Mouse (Mus musculus): ENCODE results near the gene Klc1. TPM values are rescaled to one million over a fixed set of nuclear protein-coding genes. Genes with fewer than 3 reads are reported as not detected.
"Not testable (repeated sequence)": the region's sequence is repeated elsewhere in the genome, so short reads cannot be mapped to it uniquely, and the experiment has no call there.

Gene Klc1
- total RNA-seq (2022): 100 to 1,000 TPM; 689 to 762 (median 731) TPM

- DNase-seq (ENCODE audit: low spot score in 2 of 2): peak; percentile 65 to 75
Observed at GRCm38 (mm10) chr12:111758381-111759175, at the start of gene Klc1. Gene Klc1 (plus strand): TSS chr12:111758849.

DNA sequence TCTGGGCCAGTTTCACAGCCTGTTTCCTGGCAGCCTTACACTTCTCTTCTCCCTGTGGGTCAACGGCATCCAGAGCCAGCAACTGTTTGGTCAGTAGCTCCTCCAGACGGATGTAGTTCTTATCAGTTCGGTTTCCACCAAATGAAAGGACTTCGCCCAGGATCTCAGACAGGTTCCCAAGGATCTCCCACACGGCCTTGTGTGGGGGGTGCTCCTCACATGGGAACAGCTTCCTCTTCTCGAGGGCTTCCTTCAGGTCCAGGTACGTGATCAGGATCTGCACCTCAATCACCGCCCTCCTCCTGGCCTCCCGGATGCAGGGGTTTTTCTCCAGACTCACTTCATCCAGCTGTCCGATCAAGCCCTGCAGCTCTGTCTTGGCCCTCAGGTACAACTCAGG, 48.6 kb upstream of the Klc1 start:
- no peak for DNase-seq (ENCODE audit: low spot score in 2 of 2)

- no peak for DNase-seq (ENCODE audit: low spot score in 2 of 2)
Observed at GRCm38 (mm10) chr12:111712476-111712875, 46.2 kb upstream of the Klc1 start.

DNA sequence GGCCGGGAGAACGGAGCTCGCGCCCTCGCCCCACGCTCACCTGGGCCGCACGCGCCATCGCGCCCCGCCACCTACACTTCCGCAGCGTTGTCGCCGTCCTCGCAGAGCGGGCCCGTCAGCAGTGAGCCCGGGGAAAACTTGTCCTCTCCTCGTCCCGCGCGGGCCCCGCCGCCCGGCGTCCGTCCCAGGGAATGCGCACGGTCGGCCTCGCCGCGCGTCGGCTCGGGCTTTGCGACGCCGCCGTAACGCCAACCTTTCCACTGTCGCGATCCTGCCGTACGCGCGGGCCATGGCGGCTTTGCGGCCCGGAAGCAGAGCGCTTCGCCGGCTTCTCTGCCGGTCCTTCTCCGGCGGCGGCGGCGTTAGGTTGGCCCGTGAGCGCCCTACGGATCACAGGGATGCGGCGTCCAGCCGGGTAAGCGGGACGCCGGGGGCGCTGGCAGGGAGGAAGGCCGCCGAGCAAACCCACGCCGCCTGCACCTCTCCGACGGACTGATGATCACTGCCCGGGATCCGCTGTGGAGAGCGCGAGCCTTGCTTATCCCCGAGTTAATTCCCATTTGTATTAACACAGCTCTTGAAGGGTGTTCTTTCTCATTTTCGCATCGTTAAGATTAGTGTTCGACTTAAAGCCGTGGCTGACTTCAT, 45.5 kb upstream of the Klc1 start, which contains the start of the genes Bag5 and Apopt1:
Gene Bag5, minus strand, starts transcription at position 254 of the 648 bp plus-strand sequence.
Gene Apopt1, plus strand, starts transcription at position 258 of the 648 bp plus-strand sequence.
- DNase-seq (ENCODE audit: low spot score in 2 of 2): peak; percentile 80 to 85

DNA sequence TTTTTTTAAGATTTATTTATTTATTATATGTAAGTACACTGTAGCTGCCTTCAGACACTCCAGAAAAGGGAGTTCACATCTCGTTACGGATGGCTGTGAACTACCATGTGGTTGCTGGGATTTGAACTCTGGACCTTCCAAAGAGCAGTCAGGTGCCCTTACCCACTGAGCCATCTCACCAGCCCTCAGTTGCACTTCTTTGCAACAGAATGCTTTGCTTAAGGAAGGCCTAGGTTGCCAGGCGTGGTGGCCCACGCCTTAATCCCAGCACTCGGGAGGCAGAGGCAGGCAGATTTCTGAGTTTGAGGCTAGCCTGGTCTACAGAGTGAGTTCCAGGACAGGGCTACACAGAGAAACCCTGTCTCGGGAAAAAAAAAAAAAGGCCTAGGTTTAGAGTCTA, 44.8 kb upstream of the Klc1 start:
- DNase-seq (ENCODE audit: low spot score in 2 of 2): not testable (repeated sequence)

DNA sequence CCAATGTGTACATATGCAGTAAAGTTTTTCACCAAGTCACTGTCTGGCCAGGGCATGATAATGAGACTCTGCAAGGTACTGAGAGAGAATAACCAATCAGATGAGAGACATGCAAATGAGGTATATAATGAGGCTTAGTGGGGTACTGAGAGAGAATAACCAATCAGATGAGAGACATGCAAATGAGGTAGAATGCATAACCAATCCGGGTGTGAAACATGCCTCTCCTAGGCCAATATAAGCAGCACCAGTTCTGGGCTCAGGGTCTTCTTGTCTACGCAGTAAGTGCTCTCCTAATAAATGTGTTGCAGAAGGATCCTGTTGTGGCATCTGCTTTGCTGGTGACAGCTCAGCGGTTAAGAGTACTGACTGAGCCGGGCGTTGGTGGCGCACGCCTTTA, 42.1 kb upstream of the Klc1 start:
- no peak for DNase-seq (ENCODE audit: low spot score in 2 of 2)

DNA sequence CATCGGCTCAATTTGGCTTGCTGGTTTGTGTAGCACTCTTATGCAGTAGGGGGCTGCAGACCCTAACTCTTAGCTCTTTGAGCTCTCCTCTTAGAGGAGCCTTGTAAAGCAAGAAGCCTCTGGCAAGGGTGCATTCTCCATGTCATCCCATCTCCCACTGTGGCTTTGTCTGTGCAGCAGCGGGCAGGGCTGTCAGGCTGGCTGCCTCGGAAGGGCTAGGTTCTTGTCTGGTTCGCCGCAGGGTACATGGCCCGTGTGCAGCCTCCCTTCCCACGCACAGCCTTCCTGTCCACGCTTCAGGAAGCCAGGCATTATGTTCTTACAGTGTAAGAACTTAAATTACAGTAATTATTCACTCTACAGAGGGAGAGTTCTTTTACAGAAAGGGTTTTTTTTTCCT, 40.0 kb upstream of the Klc1 start:
- no peak for DNase-seq (ENCODE audit: low spot score in 2 of 2)

- no peak for DNase-seq (ENCODE audit: low spot score in 2 of 2)
Observed at GRCm38 (mm10) chr12:111720222-111720621, 38.4 kb upstream of the Klc1 start.

DNA sequence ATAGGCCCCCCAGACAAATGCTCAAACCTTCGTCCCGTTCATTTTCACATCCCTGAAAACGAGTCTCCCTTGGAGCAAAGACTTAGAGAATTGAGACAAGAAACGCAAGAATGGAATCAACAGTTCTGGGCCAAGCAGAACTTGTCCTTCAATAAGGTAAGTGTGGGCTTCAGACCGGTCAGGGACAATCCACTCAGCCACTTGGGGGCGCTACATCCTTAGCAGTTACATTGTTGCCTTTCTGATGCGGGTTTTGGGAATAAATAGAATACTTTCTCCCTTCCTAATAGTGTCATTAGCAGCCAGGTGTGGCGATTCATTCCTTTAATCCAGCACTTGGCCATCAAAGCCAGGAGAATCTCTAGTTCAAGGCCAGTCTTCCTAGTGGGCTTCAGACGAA, 36.0 kb upstream of the Klc1 start:
- no peak for DNase-seq (ENCODE audit: low spot score in 2 of 2)

GRCm38 (mm10) chr12:111724638-111725337, 33.9 kb upstream of the Klc1 start:
- DNase-seq (ENCODE audit: low spot score in 2 of 2): no peak

DNA sequence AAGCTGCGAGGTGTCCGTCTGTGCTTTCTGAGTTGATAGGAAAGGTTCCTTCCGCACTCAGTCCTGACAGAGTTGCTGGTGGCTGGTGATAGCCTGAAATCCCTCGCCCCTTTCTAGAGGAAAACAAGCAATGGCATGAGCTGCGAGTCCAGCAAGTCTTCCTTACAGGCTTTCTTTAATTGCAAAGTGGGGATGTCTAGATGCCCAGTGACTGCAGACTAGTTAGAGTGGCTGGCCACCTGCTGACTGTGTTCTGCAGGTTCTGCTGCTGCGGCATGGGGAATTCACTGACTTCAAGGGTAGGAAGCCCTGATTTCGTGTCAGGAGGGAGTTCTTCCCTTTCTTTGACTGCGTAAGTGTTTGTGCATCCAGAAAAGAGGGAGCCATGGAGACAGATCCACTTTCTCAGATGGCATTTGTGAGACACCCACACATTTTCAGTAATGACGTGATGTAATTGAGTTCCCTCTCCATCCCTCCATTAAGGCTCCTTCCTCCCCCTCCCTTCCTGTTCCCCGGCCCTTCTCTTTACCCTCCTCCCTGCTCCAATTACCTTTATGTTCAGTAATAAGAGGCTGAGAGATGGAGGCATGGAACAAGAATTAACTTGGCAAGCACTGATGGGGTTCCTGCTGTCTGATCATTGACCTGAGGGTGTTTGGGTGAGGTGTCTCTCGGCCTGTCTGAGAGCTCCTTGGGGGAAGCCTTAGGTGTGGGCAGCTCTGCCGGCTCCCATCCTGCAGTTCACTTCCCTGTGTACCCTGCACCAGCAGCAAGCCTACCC, 33.1 kb upstream of the Klc1 start:
- peak in 1 of 2 experiments; percentile 65 for DNase-seq (ENCODE audit: low spot score in 2 of 2)

DNA sequence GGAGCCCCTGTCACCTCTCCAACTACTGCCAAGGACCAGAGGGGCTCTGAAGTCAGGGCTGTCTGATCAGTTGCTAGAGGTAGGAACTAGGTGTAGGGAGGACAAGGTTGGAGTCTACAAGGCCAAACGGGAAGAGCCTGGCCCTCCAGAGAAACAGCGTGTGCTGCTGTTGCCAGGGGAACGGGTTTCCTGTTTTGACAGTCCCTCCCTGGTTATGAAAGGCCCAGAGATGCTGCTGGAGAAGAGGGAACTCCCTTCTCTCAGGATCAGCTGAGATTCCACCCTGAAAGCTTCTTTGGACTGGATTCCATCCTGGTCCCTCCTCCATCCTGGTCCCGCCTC, 32.6 kb upstream of the Klc1 start:
- DNase-seq (ENCODE audit: low spot score in 2 of 2): peak in 1 of 2 experiments; percentile 63

- no peak for DNase-seq (ENCODE audit: low spot score in 2 of 2)
Observed at GRCm38 (mm10) chr12:111727956-111728355, 30.7 kb upstream of the Klc1 start.

- peak; percentile 69 to 85 for DNase-seq (ENCODE audit: low spot score in 2 of 2)
Observed at GRCm38 (mm10) chr12:111731822-111732807, 26.5 kb upstream of the Klc1 start.

- DNase-seq (ENCODE audit: low spot score in 2 of 2): no peak
Observed at GRCm38 (mm10) chr12:111732921-111733320, 25.7 kb upstream of the Klc1 start.

- no peak for DNase-seq (ENCODE audit: low spot score in 2 of 2)
Observed at GRCm38 (mm10) chr12:111734912-111735311, 23.7 kb upstream of the Klc1 start.

DNA sequence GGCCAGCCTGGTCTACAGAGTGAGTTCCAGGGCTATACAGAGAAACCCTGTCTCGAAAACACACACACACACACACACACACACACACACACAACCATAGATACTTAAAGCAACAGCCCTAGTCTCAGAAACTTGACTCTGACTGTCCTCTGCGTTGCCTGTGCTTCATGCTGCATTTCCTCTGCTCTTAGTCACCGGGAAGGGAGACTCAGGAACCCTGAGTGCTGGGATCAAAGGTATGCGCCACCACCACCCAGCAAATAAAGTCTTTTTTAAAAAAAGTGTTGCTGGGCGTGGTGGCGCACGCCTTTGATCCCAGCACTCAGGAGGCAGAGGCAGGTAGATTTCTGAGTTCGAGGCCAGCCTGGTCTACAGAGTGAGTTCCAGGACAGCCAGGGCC, 22.0 kb upstream of the Klc1 start:
- not testable (repeated sequence) for DNase-seq (ENCODE audit: low spot score in 2 of 2)

GRCm38 (mm10) chr12:111737370-111737769, 21.3 kb upstream of the Klc1 start:
- no peak for DNase-seq (ENCODE audit: low spot score in 2 of 2)

DNA sequence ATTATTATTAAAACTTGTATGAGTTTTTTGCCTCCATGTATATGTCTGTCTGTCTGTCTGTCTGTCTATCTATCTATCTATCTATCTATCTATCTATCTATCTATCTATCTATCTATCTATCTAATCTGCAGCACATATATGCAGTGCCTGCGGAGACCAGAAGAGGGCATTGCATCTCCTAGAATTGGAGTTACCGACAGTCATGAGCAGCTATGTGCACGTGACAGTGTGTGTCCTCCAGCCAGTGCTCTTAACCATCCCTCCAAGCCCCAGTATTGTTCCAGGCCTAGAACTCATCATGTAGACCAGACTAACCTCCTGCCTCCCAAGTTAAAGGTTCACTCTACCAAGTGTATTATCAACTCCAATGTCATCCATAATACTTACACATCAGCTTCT, 19.9 kb upstream of the Klc1 start:
- DNase-seq (ENCODE audit: low spot score in 2 of 2): peak in 1 of 2 experiments; percentile 63

DNA sequence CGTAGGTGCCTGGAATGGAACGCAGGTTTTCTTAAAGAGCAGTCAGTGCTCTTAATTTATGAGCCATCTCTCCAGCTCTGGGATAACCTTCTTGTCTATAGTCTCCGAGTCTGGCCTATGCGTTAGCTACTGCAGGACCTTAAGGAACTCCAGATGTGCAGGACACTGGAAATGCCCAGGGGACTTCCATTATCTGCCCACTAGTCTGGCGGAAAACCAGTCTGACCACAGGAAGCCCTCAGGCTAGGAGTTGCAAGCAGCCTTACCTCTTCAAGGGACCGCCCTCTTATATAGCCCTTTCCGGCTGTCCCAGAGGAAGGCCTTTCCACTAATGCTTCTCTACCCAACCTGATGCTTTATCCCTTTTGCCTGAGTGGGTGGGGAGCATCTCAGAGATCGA, 17.3 kb upstream of the Klc1 start:
- no peak for DNase-seq (ENCODE audit: low spot score in 2 of 2)
